Mouse (Mus musculus) lung, adult 2 months (tissue): ENCODE data around the gene Tbc1d12.

ENCODE experiments used
- CTCF ChIP-seq: fragments of 200-500 bp; IDR thresholded peaks from 2 replicates; pipeline ENCODE4 v1.5.1; 2011; ENCODE audit warnings: mild to moderate bottlenecking, low read length, control low read depth; ENCODE audit not compliant: insufficient read depth
- POLR2A ChIP-seq: fragments of 200-500 bp; IDR thresholded peaks from 2 replicates; pipeline ENCODE4 v1.6.1; 2011; ENCODE audit warnings: low read depth, mild to moderate bottlenecking, control low read depth, low read length, borderline replicate concordance; ENCODE audit errors: extremely low read depth

DNA sequence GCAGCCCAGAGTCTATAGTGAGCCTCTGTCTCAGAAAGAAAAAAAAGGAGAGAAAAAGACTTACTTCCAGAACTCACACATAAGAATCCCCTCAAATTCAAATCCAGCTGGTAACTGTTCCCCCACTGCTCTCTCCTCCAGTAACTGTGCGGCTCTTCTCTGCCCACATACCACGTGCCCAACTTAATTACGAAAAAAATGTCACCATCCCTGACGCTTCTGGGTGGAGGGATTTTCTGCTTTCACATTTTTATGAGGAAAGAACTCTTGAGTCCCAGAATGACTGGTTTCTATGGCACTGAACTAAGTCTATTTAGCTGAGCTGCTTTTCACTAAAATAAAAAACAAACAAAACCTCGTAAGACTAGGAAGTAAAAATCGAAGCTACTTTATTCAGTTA, 48.6 kb upstream of the Tbc1d12 start:
- TF ChIP-seq CTCF (no peak), POLR2A (no peak)
